In the genomic region with DNA sequence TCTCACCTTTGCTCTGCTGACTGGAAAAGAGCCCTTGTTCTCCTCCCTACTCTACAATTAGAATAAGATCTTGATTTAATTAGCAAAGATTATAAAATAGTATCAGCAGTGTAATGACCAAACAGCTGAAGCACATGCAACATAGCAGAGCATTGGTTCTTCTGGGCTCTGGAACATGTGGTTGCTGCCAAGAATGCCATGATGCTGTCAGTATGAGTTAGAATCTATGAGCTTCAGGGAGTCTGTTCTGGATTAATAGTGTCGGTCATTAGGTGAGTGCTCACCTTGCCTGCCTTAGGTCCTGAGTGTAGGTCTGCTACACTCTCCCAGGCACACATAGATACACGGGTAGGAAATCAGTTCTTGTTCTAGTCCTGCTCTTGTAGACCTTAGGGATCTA, we compare ENCODE assay signal across 22 mouse cellular contexts.
A peak's percentile ranks its signal among the peaks of the same experiment; 100 is the strongest.
DNase-seq lines count a peak whose midpoint lies in the region; ATAC-seq and TF ChIP-seq lines count a peak whose summit lies in the region.
"Had no signal": no experiment of that assay in that cellular context is flagged by ENCODE, and none has a peak within 500 bp of the region (broad histone marks: within the 10 kb centered on the region; RNA-seq: fewer than 3 reads in every experiment).

No protein-coding gene starts in this region.

- no peaks in the 10 kb centered on the region for H3K9me3 ChIP-seq in hindbrain, postnatal 0 days (ENCODE audit: low read length)
- H3K9me3 ChIP-seq in hindbrain, embryonic 14.5 days (ENCODE audit: control insufficient read depth, low read length): no peaks in the 10 kb centered on the region
- H3K9me3 ChIP-seq: embryonic facial prominence, embryonic 15.5 days; forebrain, embryonic 10.5 days; G1E; heart, embryonic 10.5 days; heart, embryonic 15.5 days; hindbrain, embryonic 13.5 days had no signal

- DNase-seq in cerebellum, adult 11 months: no peak
- peak; percentile 23 for DNase-seq in hindbrain, postnatal 0 days (ENCODE audit: low spot score)
- no peak for DNase-seq in hindbrain, embryonic 14.5 days (ENCODE audit: low spot score)
- DNase-seq in cerebellum, adult 18-20 months: peak; percentile 27 to 39
- peak; percentile 51 to 54 for DNase-seq in cerebellum, postnatal 10 days
- no peak for DNase-seq in thymus, postnatal 0 days (ENCODE audit: low spot score)
- no peak for DNase-seq in gastrocnemius, adult 18-20 months (ENCODE audit: low spot score)
- DNase-seq: adrenal gland, postnatal 10 days; B cell, adult 2 months; heart, adult 18-20 months; heart, postnatal 14 days; kidney, adult 2 months had no signal

- H3K27me3 ChIP-seq in hindbrain, postnatal 0 days (ENCODE audit: insufficient read depth, low read length): no peaks in the 10 kb centered on the region
- H3K27me3 ChIP-seq in hindbrain, embryonic 14.5 days (ENCODE audit: control insufficient read depth, insufficient read depth, low read length): no peaks in the 10 kb centered on the region
- H3K27me3 ChIP-seq: embryonic facial prominence, embryonic 15.5 days; heart, embryonic 15.5 days; hindbrain, embryonic 13.5 days had no signal

- no peaks in the 10 kb centered on the region for H3K4me1 ChIP-seq in hindbrain, postnatal 0 days (ENCODE audit: insufficient read depth, low read length)
- H3K4me1 ChIP-seq in hindbrain, embryonic 14.5 days (replicated peaks; ENCODE audit: control insufficient read depth, insufficient read depth, low read length): no peaks in the 10 kb centered on the region
- H3K4me1 ChIP-seq: embryonic facial prominence, embryonic 15.5 days had no signal

- H3K36me3 ChIP-seq in hindbrain, postnatal 0 days (ENCODE audit: insufficient read depth, low read length): no peaks in the 10 kb centered on the region
- peaks cover 5% of the 10 kb centered on the region; the same call in 1 of the 2 replicates for H3K36me3 ChIP-seq in hindbrain, embryonic 14.5 days (replicated peaks; ENCODE audit: control insufficient read depth, insufficient read depth)
- H3K36me3 ChIP-seq: heart, embryonic 10.5 days had no signal

- 75% methylated on average over 2 of the region's 2 CpGs for WGBS in hindbrain, postnatal 0 days
- WGBS in hindbrain, embryonic 14.5 days: 84% methylated on average over 2 of the region's 2 CpGs

- no peak overlapping the region for H3K4me3 ChIP-seq in hindbrain, postnatal 0 days (ENCODE audit: low read length)
- H3K4me3 ChIP-seq in hindbrain, embryonic 14.5 days (replicated peaks; ENCODE audit: low read length): no peak overlapping the region
- H3K4me3 ChIP-seq: embryonic facial prominence, embryonic 15.5 days; erythroblast, embryonic 14.5 days; forebrain, embryonic 10.5 days; heart, embryonic 10.5 days; heart, embryonic 15.5 days; hindbrain, embryonic 13.5 days had no signal

- H3K9ac ChIP-seq in hindbrain, postnatal 0 days (replicated peaks; ENCODE audit: low read length): no peak overlapping the region
- H3K9ac ChIP-seq in hindbrain, embryonic 14.5 days: no peak overlapping the region
- H3K9ac ChIP-seq: embryonic facial prominence, embryonic 15.5 days; heart, embryonic 15.5 days; hindbrain, embryonic 13.5 days had no signal

- TF ChIP-seq CTCF in hindbrain, postnatal 0 days (IDR thresholded peaks at IDR 0.05; ENCODE audit: low read depth): no peak

- peak; percentile 64 for ATAC-seq in cerebellum, adult (ENCODE audit: insufficient number of reproducible peaks, low FRiP score, low TSS enrichment)
- ATAC-seq in hindbrain, postnatal 0 days: no peak
- ATAC-seq in hindbrain, embryonic 14.5 days (ENCODE audit: low FRiP score): no peak
- ATAC-seq: CD4-positive, CD25-positive, alpha-beta regulatory T cell, adult 4 months; intestine, embryonic 16.5 days had no signal

- H3K27ac ChIP-seq in hindbrain, postnatal 0 days: no peak overlapping the region
- no peak overlapping the region for H3K27ac ChIP-seq in hindbrain, embryonic 14.5 days
- H3K27ac ChIP-seq: embryonic facial prominence, embryonic 15.5 days; forebrain, embryonic 10.5 days; heart, embryonic 10.5 days; heart, embryonic 15.5 days; hindbrain, embryonic 13.5 days had no signal

- H3K4me2 ChIP-seq in hindbrain, postnatal 0 days (ENCODE audit: low read depth, low read length): no peak overlapping the region
- H3K4me2 ChIP-seq in hindbrain, embryonic 14.5 days (replicated peaks): no peak overlapping the region
- H3K4me2 ChIP-seq: embryonic facial prominence, embryonic 15.5 days; heart, embryonic 15.5 days; hindbrain, embryonic 13.5 days had no signal

Comparison
In these comparisons a context has a peak if more than half of its experiments do, and no peak if none do; other contexts are left out.
1. DNase-seq: peak in hindbrain, postnatal 0 days (single experiment), cerebellum, adult 18-20 months (2 of 2) and cerebellum, postnatal 10 days (2 of 2); none in cerebellum, adult 11 months (single experiment), hindbrain, embryonic 14.5 days (single experiment), thymus, postnatal 0 days (single experiment) and gastrocnemius, adult 18-20 months (single experiment).